Mouse (Mus musculus): ENCODE measurements around the gene Sh3kbp1.

Gene Sh3kbp1

GRCm38 (mm10) chrX:159735513-159736099 is 108.5 kb downstream of the Sh3kbp1 start:
- peak in 1 of 2 experiments; percentile 38 for DNase-seq (ENCODE audit: inconsistent age in 2 of 2, low spot score in 1 of 2)

GRCm38 (mm10) chrX:159737344-159737743 is 110.3 kb downstream of the Sh3kbp1 start:
- no peak for DNase-seq (ENCODE audit: inconsistent age in 2 of 2, low spot score in 1 of 2)

- DNase-seq (ENCODE audit: inconsistent age in 2 of 2, low spot score in 1 of 2), result peak in 1 of 2 experiments; percentile 37
Measured at GRCm38 (mm10) chrX:159744035-159744434, 117.0 kb downstream of the Sh3kbp1 start.

- no peak for DNase-seq (ENCODE audit: inconsistent age in 2 of 2, low spot score in 1 of 2)
Measured at GRCm38 (mm10) chrX:159744620-159745019, 117.5 kb downstream of the Sh3kbp1 start.

GRCm38 (mm10) chrX:159751834-159752233 is 124.8 kb downstream of the Sh3kbp1 start:
- peak; percentile 7 to 44 for DNase-seq (ENCODE audit: inconsistent age in 2 of 2, low spot score in 1 of 2)

GRCm38 (mm10) chrX:159756261-159756660 is 129.2 kb downstream of the Sh3kbp1 start:
- no peak for DNase-seq (ENCODE audit: inconsistent age in 2 of 2, low spot score in 1 of 2)

GRCm38 (mm10) chrX:159756901-159757821 is 130.1 kb downstream of the Sh3kbp1 start:
- DNase-seq (ENCODE audit: inconsistent age in 2 of 2, low spot score in 1 of 2), result no peak

- DNase-seq (ENCODE audit: inconsistent age in 2 of 2, low spot score in 1 of 2), result no peak
Measured at GRCm38 (mm10) chrX:159757854-159758540, 130.9 kb downstream of the Sh3kbp1 start.

GRCm38 (mm10) chrX:159763801-159764200 is 136.7 kb downstream of the Sh3kbp1 start:
- no peak for DNase-seq (ENCODE audit: inconsistent age in 2 of 2, low spot score in 1 of 2)

GRCm38 (mm10) chrX:159765850-159766249 is 138.8 kb downstream of the Sh3kbp1 start:
- no peak for DNase-seq (ENCODE audit: inconsistent age in 2 of 2, low spot score in 1 of 2)

- no peak for DNase-seq (ENCODE audit: inconsistent age in 2 of 2, low spot score in 1 of 2)
Measured at GRCm38 (mm10) chrX:159769005-159769404, 141.9 kb downstream of the Sh3kbp1 start.

- DNase-seq (ENCODE audit: inconsistent age in 2 of 2, low spot score in 1 of 2), result no peak
Measured at GRCm38 (mm10) chrX:159769773-159770172, 142.7 kb downstream of the Sh3kbp1 start.

- DNase-seq (ENCODE audit: inconsistent age in 2 of 2, low spot score in 1 of 2), result no peak
Measured at GRCm38 (mm10) chrX:159772137-159772536, 145.1 kb downstream of the Sh3kbp1 start.

GRCm38 (mm10) chrX:159775042-159775441 is 148.0 kb downstream of the Sh3kbp1 start:
- DNase-seq (ENCODE audit: inconsistent age in 2 of 2, low spot score in 1 of 2), result no peak

- no peak for DNase-seq (ENCODE audit: inconsistent age in 2 of 2, low spot score in 1 of 2)
Measured at GRCm38 (mm10) chrX:159778787-159779186, 151.7 kb downstream of the Sh3kbp1 start.

- no peak for DNase-seq (ENCODE audit: inconsistent age in 2 of 2, low spot score in 1 of 2)
Measured at GRCm38 (mm10) chrX:159790516-159790915, 163.4 kb downstream of the Sh3kbp1 start.

GRCm38 (mm10) chrX:159795603-159796002 is 168.5 kb downstream of the Sh3kbp1 start:
- no peak for DNase-seq (ENCODE audit: inconsistent age in 2 of 2, low spot score in 1 of 2)

GRCm38 (mm10) chrX:159804371-159804770 is 177.3 kb downstream of the Sh3kbp1 start:
- DNase-seq (ENCODE audit: inconsistent age in 2 of 2, low spot score in 1 of 2), result no peak

- no peak for DNase-seq (ENCODE audit: inconsistent age in 2 of 2, low spot score in 1 of 2)
Measured at GRCm38 (mm10) chrX:159809510-159809909, 182.4 kb downstream of the Sh3kbp1 start.

- DNase-seq (ENCODE audit: inconsistent age in 2 of 2, low spot score in 1 of 2), result no peak
Measured at GRCm38 (mm10) chrX:159810469-159810868, 183.4 kb downstream of the Sh3kbp1 start.

GRCm38 (mm10) chrX:159817508-159817907 is 190.4 kb downstream of the Sh3kbp1 start:
- no peak for DNase-seq (ENCODE audit: inconsistent age in 2 of 2, low spot score in 1 of 2)

GRCm38 (mm10) chrX:159828135-159828534 is 201.1 kb downstream of the Sh3kbp1 start:
- DNase-seq (ENCODE audit: inconsistent age in 2 of 2, low spot score in 1 of 2), result peak in 1 of 2 experiments; percentile 22
